23 mouse cellular contexts compared by ENCODE assay signal in the genomic region with DNA sequence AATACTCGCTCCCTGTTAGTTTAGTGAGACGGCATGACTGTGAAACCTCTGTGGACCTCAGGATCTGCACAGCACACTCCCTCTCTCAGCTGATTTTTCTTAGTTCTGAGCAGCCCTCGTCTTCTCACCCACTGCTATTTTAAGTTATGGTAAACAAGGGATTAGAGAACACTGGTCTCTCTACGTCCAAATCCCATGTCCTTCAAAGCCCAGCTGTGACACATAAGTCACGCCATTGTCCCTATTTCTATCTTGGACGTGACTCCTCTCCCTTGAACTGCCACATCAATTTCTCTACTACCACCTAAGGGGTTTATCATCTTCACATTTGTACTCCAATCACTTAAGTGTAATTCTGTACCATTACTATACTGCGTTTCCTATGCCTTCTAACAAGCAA.
"Had no signal": no experiment of that assay in that cellular context is flagged by ENCODE, and none has a peak within 500 bp of the region (broad histone marks: within the 10 kb centered on the region; RNA-seq: fewer than 3 reads in every experiment).

No protein-coding gene starts in this region.

- ATAC-seq: forebrain, embryonic 16.5 days; hindbrain, embryonic 16.5 days; inflammation-experienced regulatory T-cells, adult 6 months; intestine, embryonic 15.5 days; intestine, postnatal 0 days had no signal

- H3K4me3 ChIP-seq: gastrocnemius, adult 2 months; heart, adult 2 months; heart, embryonic 12.5 days; hindbrain, embryonic 10.5 days; hindbrain, embryonic 12.5 days; intestine, embryonic 15.5 days; layer of hippocampus, adult 2 months; limb, embryonic 13.5 days had no signal

- H3K9me3 ChIP-seq: heart, embryonic 12.5 days; hindbrain, embryonic 10.5 days; hindbrain, embryonic 12.5 days; intestine, embryonic 15.5 days; limb, embryonic 13.5 days had no signal

- H3K27ac ChIP-seq: gastrocnemius, adult 2 months; heart, adult 2 months; hindbrain, embryonic 10.5 days; hindbrain, embryonic 12.5 days; hindbrain, embryonic 14.5 days; intestine, embryonic 15.5 days; layer of hippocampus, adult 2 months; limb, embryonic 13.5 days had no signal

- DNase-seq: gastrocnemius, adult 2 months; gastrocnemius, postnatal 10 days; gastrocnemius, postnatal 25 days; heart, adult 2 months; heart, postnatal 10 days; heart, postnatal 4 days; kidney, adult 18-20 months; kidney, adult 8-10 months; kidney, postnatal 10 days; kidney, postnatal 25 days; kidney, postnatal 4 days; left cerebral cortex, postnatal 4 days had no signal

- H3K4me2 ChIP-seq: heart, embryonic 12.5 days; hindbrain, embryonic 12.5 days; hindbrain, embryonic 14.5 days; intestine, embryonic 15.5 days; limb, embryonic 13.5 days had no signal

- H3K27me3 ChIP-seq: heart, embryonic 12.5 days; hindbrain, embryonic 12.5 days; intestine, embryonic 15.5 days; limb, embryonic 13.5 days had no signal

- H3K4me1 ChIP-seq: hindbrain, embryonic 10.5 days; hindbrain, embryonic 12.5 days; intestine, embryonic 15.5 days had no signal

- H3K9ac ChIP-seq: heart, embryonic 12.5 days; hindbrain, embryonic 12.5 days; hindbrain, embryonic 14.5 days; intestine, embryonic 15.5 days; limb, embryonic 13.5 days had no signal

- H3K36me3 ChIP-seq: heart, embryonic 12.5 days; hindbrain, embryonic 12.5 days; intestine, embryonic 15.5 days; limb, embryonic 13.5 days had no signal
